Mouse (Mus musculus) small intestine, adult 2 months (tissue): ENCODE measurements around the gene Tmem259.

Source experiments
- CTCF ChIP-seq: fragments of 200-500 bp; IDR thresholded peaks from 2 replicates; pipeline ENCODE4 v1.5.1; 2012; ENCODE audit warnings: low read depth, mild to moderate bottlenecking, control low read depth, inconsistent platforms, low read length, moderate library complexity, mixed read lengths; ENCODE audit not compliant: insufficient replicate concordance, insufficient read length; ENCODE audit errors: extremely low read depth
- POLR2A ChIP-seq: fragments of 200-500 bp; IDR thresholded peaks from 2 replicates; pipeline ENCODE4 v1.6.1; 2012; ENCODE audit warnings: low read depth, mild to moderate bottlenecking, control low read depth, inconsistent platforms, low read length, moderate library complexity

DNA sequence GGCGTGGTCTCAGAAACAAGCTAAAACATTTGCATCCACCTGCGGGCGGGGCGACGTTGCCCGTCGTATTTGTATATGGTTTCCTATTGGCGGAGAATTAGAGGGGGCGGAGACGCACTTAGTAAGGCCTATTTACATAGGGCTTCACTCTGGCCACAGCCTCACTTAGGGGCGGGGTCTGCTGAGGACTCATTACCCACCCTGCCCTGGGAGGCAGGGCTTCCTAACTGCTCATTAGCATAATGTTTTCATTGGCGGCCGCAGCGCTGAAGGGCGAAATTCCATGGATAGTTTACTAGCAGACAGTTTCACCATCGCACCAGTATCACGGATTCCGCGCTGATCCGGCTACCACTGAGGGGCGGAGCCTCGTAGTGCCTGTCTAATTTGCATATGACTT is 741 bp upstream of the Tmem259 start:
- no peak for TF ChIP-seq CTCF
- TF ChIP-seq POLR2A: no peak; the same call in 1 of the 2 replicates
